Mouse (Mus musculus) heart, postnatal 4 days (tissue): ENCODE results near the gene Olfr535. TPM values are rescaled to one million over a fixed set of nuclear protein-coding genes. Genes with fewer than 3 reads are reported as not detected.
"Not testable (repeated sequence)": the region's sequence is repeated elsewhere in the genome, so short reads cannot be mapped to it uniquely, and the experiment has no call there.

Source experiments
- DNase-seq: peaks from one replicate; pipeline ENCODE4 v3.0.0; 2021
- total RNA-seq, 2 experiments: library from RNA; stranded (reverse); gene quantifications; 2 replicates each; pipeline ENCODE4 v1.2.3; 2021

Gene Olfr535
- not detected for total RNA-seq

DNA sequence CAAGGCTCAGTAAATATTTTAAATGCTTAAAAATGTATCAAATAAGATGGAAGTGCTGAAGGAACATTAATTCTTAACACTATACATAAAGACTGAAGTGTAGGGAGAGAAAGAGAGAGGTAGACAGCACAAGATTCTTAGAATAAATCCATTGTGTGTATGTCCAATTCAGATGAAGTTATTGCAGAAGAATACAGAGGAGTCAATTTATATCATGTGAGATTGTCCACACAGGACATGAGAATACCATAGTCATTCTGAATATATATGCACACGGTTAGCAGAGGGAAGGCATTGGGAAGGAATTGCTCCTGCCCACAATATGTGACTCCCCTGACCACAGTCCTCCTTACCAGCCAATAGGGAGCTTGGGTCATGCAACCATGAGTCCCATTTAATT is at the start of gene Olfr535:
Olfr535 (plus strand) TSS at position 301 of the 400 bp plus-strand sequence.
- DNase-seq = no peak

GRCm38 (mm10) chr7:140443141-140443540 is 40.9 kb upstream of the Olfr535 start:
- DNase-seq = no peak

- DNase-seq = not testable (repeated sequence)
Observed at GRCm38 (mm10) chr7:140463070-140463469, 20.9 kb upstream of the Olfr535 start, which contains the start of gene Olfr533. Olfr533 (plus strand) TSS chr7:140463370.

DNA sequence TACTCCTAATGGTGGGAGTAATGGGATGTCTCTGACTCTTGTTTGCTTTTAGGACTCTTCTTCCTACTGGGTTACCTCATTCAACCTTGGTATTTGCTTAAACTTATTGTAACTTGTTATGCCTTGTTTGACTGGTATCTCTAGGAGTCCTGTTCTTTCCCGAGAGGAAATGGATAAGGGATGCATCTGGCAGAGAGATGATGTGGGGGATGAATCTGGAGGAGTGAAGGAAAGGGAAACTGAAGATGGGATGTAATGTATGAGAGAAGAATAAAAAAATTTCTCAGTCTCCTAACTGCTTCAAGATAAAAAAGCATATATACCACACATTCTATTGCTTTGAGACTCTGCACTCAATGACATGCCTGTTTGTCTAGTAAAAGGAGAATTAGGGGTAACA is 6.1 kb upstream of the Olfr535 start:
- DNase-seq = no peak

DNA sequence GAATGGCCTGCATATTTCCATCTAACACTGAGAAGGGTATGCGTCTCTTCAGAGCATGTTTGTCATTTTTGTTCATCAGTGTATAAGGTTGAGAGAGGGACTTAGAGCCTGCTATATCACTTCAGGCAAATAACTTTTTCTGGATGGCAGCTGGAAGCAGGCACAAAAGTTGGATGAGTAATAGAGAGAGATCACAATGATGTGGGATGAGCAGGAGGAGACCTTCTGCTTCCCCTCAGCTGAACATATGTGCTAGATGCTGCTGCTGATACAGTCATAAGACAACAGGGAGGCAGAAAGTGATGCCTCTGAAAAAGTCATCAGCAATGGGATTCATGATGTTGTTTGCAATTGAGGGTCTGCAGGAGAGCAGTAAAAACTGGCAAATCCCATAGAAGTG is 5.3 kb upstream of the Olfr535 start:
- no peak for DNase-seq

DNA sequence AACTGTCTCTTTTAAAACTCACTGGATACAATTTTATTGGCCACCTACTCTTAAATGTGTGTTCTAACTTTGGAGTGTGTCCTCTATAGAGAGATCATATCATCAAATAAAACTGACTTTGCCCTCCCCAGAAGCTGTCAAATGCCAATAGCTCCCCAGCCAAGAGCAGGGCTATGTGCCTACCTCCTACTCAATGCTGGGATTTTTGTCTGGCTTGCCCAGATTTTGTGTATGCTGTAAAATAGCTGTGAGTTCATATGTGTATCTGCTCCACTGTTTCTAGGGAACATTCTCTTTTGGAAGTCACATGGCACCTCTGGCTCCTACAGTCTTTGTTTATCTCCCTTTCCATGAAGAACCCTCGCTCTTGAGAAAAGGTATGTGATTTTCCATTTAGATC is 5.0 kb downstream of the Olfr535 start:
- DNase-seq = no peak

- no peak for DNase-seq
Observed at GRCm38 (mm10) chr7:140494231-140494630, 10.2 kb downstream of the Olfr535 start.

GRCm38 (mm10) chr7:140494702-140495101 is 10.7 kb downstream of the Olfr535 start:
- no peak for DNase-seq

DNA sequence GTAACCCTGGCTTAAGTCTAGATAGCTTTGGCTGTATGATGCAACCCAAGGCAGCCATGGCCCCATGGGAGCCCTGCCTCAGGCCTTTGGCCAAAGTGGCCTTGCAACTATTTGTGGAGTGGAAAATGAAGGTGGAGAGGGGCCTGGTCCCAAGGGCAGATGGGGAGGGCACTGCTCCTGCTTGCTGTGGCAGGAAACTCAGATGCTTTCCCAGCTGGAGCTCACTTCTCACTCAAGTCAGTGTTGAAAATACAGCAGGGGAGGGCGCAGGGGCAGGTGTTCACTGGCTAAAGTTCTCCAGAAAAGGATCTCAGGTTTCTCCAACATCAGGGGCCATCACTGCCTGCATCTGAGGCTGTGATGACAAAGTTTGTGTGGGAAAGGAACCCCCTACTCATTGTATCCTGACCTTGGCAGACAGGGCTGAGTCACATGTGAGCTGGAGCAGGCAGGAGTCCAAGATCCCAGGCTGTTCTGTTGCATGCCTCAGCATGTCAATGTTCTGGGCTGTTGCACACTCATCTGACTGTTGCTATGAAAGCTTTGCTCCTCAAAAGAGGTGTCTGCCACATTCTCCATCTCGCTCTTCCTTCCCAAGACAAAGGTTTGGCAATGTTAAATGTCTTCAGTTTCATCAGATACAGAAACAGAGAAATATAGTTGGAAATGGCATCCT is 23.5 kb downstream of the Olfr535 start, which contains the start of gene Olfr536:
Olfr536 (minus strand) TSS at position 51 of the 676 bp plus-strand sequence.
- DNase-seq = not testable (repeated sequence)

DNA sequence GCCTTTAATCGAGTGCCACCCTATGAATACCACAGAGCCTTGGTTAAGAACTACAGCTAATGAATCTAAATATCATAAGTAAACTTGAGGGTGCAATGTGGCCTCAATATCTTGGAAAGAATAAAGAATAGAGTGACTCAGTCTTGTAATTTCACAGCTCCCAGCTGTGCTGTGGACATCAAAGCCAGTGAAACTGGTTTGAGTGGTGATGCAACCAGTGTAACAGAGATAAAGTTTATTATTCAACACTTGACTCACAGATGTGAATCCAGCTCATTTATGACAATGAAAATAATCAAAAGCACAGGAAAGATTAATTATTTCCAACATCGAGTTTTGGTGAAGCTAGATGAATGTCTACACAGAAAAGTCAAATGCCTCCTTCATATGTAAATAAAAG is 55.7 kb downstream of the Olfr535 start:
- no peak for DNase-seq

Other genes starting within 250 kb of the Olfr535 start
- not detected for gene 5830411N06Rik, start 236.9 kb upstream of the Olfr535 start, total RNA-seq
- gene Olfr525, start 163.4 kb upstream of the Olfr535 start, total RNA-seq = not detected
- gene Olfr527, start 150.2 kb upstream of the Olfr535 start, total RNA-seq = not detected
- gene Olfr60, start 122.5 kb upstream of the Olfr535 start, total RNA-seq = not detected
- not detected for gene Olfr530, start 107.9 kb upstream of the Olfr535 start, total RNA-seq
- gene Olfr531, start 81.3 kb upstream of the Olfr535 start, total RNA-seq = not detected
- gene Olfr532, start 62.6 kb upstream of the Olfr535 start, total RNA-seq = not detected
- gene Olfr533, start 20.8 kb upstream of the Olfr535 start, total RNA-seq = not detected
- gene Olfr536, start 23.2 kb downstream of the Olfr535 start, total RNA-seq = not detected
- not detected for gene Olfr538, start 83.7 kb downstream of the Olfr535 start, total RNA-seq
- not detected for gene Olfr46, start 117.1 kb downstream of the Olfr535 start, total RNA-seq
- gene Olfr61, start 144.8 kb downstream of the Olfr535 start, total RNA-seq = not detected
- not detected for gene Olfr53, start 162.2 kb downstream of the Olfr535 start, total RNA-seq
- gene Olfr539, start 175.7 kb downstream of the Olfr535 start, total RNA-seq = not detected
- gene Olfr45, start 197.7 kb downstream of the Olfr535 start, total RNA-seq = not detected
- gene Olfr541, start 213.1 kb downstream of the Olfr535 start, total RNA-seq = not detected